Mouse (Mus musculus) CH12.LX (cell line): ENCODE data around the gene Ddx55.

Experiments used
- CTCF ChIP-seq, 2 experiments: IDR thresholded peaks in 1 of 2; conservative IDR thresholded peaks in 1 of 2; 2 replicates each; pipeline ENCODE4 v1.5.1; 2011 to 2012; ENCODE audit warnings: low read depth in 2 of 2, low read length in 2 of 2, improper control_type of control experiment in 1 of 2, inconsistent platforms in 1 of 2, mild to moderate bottlenecking in 1 of 2, moderate library complexity in 1 of 2
- ETS1 ChIP-seq: conservative IDR thresholded peaks from 2 replicates; pipeline ENCODE4 v1.6.1; 2012; ENCODE audit warnings: low read depth, mild to moderate bottlenecking, inconsistent platforms, low read length, improper control_type of control experiment, moderate library complexity
- HCFC1 ChIP-seq: IDR thresholded peaks from 2 replicates; pipeline ENCODE4 v1.6.1; 2012; ENCODE audit warnings: low read depth, mild to moderate bottlenecking, inconsistent platforms, low read length, improper control_type of control experiment
- JUN ChIP-seq: IDR thresholded peaks from 2 replicates; pipeline ENCODE4 v1.6.1; 2011; ENCODE audit warnings: low read depth, mild to moderate bottlenecking, low read length, improper control_type of control experiment, moderate library complexity; ENCODE audit not compliant: insufficient read depth
- KAT2A ChIP-seq: IDR thresholded peaks from 2 replicates; pipeline ENCODE4 v1.6.1; 2012; ENCODE audit warnings: low read length, improper control_type of control experiment, inconsistent platforms; ENCODE audit not compliant: insufficient replicate concordance
- TBP ChIP-seq: conservative IDR thresholded peaks from 2 replicates; pipeline ENCODE4 v1.6.1; 2011; ENCODE audit warnings: low read depth, low read length, improper control_type of control experiment

DNA sequence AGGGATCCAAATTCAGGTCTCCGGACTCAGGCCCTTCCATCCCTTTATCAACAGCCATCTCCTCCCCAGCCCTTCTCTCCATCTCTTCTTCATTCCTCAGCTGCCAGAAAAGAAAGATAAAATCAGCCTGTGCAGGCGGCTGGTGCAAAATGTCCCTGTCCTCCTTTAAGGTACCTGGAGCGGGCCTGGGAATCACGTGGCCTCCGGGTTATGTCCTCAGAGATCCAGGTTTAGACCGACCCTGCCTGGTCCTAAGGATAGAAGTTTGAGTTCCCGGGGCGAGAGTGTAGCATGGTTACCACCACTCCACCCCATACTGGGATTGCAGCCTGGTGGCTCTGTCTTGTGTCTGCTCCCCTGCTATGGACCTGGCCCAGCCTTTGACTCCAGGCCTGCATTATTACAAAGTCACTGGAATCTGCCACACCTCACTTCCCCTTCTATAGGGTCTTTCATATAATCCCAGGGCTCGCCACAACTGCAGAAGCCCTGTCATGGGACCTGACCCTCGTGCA lies 42.1 kb upstream of the Ddx55 start:
- TF ChIP-seq HCFC1 (no peak), JUN (no peak), TBP (no peak), KAT2A (no peak), ETS1 (no peak), CTCF (conservative IDR thresholded peaks at IDR 0.05 in 1 of 2, IDR thresholded peaks at IDR 0.05 in 1 of 2; ENCODE audit: low read depth in 2 of 2, low read length in 2 of 2) (no peak)
